8 mouse cellular contexts compared by ENCODE assay signal in genomic region chr6:100074672-100075335, GRCm38 (mm10).
DNase-seq lines count a peak whose midpoint lies in the region; ATAC-seq and TF ChIP-seq lines count a peak whose summit lies in the region.
"Had no signal": no experiment of that assay in that cellular context is flagged by ENCODE, and none has a peak within 500 bp of the region (broad histone marks: within the 10 kb centered on the region; RNA-seq: fewer than 3 reads in every experiment).

No protein-coding gene starts in this region.

- no peaks in the 10 kb centered on the region for H3K36me3 ChIP-seq in heart, embryonic 14.5 days (ENCODE audit: control insufficient read depth, insufficient read depth, low read length)
- no peaks in the 10 kb centered on the region for H3K36me3 ChIP-seq in neural tube, embryonic 11.5 days (ENCODE audit: control insufficient read depth, insufficient read depth, low read length)
- H3K36me3 ChIP-seq in thymus, adult 2 months (ENCODE audit: control insufficient read depth, insufficient read depth, low read length): no peaks in the 10 kb centered on the region

- H3K4me1 ChIP-seq in heart, embryonic 14.5 days (ENCODE audit: control insufficient read depth in 2 of 2, insufficient read depth in 2 of 2, low read length in 2 of 2): peaks cover 20 to 32% of the 10 kb centered on the region in 2 experiments
- 0 out of 2 replicates have a peak, but pooled peaks cover 6% of the 10 kb centered on the region for H3K4me1 ChIP-seq in neural tube, embryonic 11.5 days (ENCODE audit: control insufficient read depth, insufficient read depth, low read length)
- no peaks in the 10 kb centered on the region for H3K4me1 ChIP-seq in thymus, adult 2 months (replicated peaks; ENCODE audit: control insufficient read depth, insufficient read depth, low read length)

- TF ChIP-seq CTCF in thymus, adult 2 months (IDR thresholded peaks at IDR 0.05; ENCODE audit: borderline replicate concordance, control insufficient read depth, extremely low read depth, insufficient read depth, low read length, poor library complexity): no peak

- H3K27ac ChIP-seq in heart, embryonic 14.5 days (replicated peaks in 1 of 2; ENCODE audit: control insufficient read depth in 1 of 2, insufficient read depth in 1 of 2, low read depth in 2 of 2, low read length in 2 of 2): peak overlapping the region; percentile 28 to 58; a peak in 2 of 4 replicates
- no peak overlapping the region for H3K27ac ChIP-seq in neural tube, embryonic 11.5 days (ENCODE audit: low read depth, low read length)
- no peak overlapping the region for H3K27ac ChIP-seq in thymus, adult 2 months (ENCODE audit: control insufficient read depth, insufficient read depth, low read length)
- H3K27ac ChIP-seq: macrophage had no signal

- peak overlapping the region; percentile 43 for H3K4me2 ChIP-seq in heart, embryonic 14.5 days (ENCODE audit: low read length)
- H3K4me2 ChIP-seq in neural tube, embryonic 11.5 days (ENCODE audit: low read depth): no peak overlapping the region

- ATAC-seq in heart, embryonic 14.5 days (ENCODE audit: insufficient number of reproducible peaks, insufficient read depth, low FRiP score, low read depth): peak; percentile 62
- peak; percentile 58 for ATAC-seq in neural tube, embryonic 11.5 days (ENCODE audit: insufficient read depth, low FRiP score, low TSS enrichment)

- WGBS in heart, embryonic 14.5 days: 4% methylated on average over 10 of the region's 10 CpGs
- 13% methylated on average over 10 of the region's 10 CpGs for WGBS in neural tube, embryonic 11.5 days
- WGBS in thymus, adult 2 months: 61% methylated on average over 10 of the region's 10 CpGs

- H3K9me3 ChIP-seq in heart, embryonic 14.5 days (ENCODE audit: control insufficient read depth, low read length): 0 out of 2 replicates have a peak, but pooled peaks cover 3% of the 10 kb centered on the region
- no peaks in the 10 kb centered on the region for H3K9me3 ChIP-seq in neural tube, embryonic 11.5 days (ENCODE audit: control insufficient read depth, low read length)

- H3K27me3 ChIP-seq in heart, embryonic 14.5 days (ENCODE audit: control insufficient read depth, insufficient read depth, low read length): peaks cover 4% of the 10 kb centered on the region; the same call in 1 of the 2 replicates
- H3K27me3 ChIP-seq in neural tube, embryonic 11.5 days (ENCODE audit: control insufficient read depth, insufficient read depth, low read length): no peaks in the 10 kb centered on the region
- no peaks in the 10 kb centered on the region for H3K27me3 ChIP-seq in thymus, adult 2 months (ENCODE audit: control insufficient read depth, insufficient read depth, low read length)

- DNase-seq in adrenal gland, adult (ENCODE audit: inconsistent age in 2 of 2, low spot score in 1 of 2): peak; percentile 53 to 75
- peak; percentile 59 for DNase-seq in embryo, embryonic 10 days (ENCODE audit: low spot score)
- DNase-seq in kidney, postnatal 14 days: peak; percentile 86
- DNase-seq in neural tube, embryonic 11.5 days (ENCODE audit: low spot score): peak; percentile 72
- no peak for DNase-seq in thymus, adult 2 months
- no peak for DNase-seq in frontal cortex, postnatal 25 days (ENCODE audit: low spot score in 2 of 2)

- no peak for TF ChIP-seq POLR2A in thymus, adult 2 months (IDR thresholded peaks at IDR 0.05; ENCODE audit: control insufficient read depth, extremely low read depth, insufficient read depth, low read length, poor library complexity)

- peak overlapping the region; percentile 17; the same call in 1 of the 2 replicates for H3K9ac ChIP-seq in heart, embryonic 14.5 days (ENCODE audit: low read length)
- no peak overlapping the region for H3K9ac ChIP-seq in neural tube, embryonic 11.5 days (ENCODE audit: low read length)

- no peak overlapping the region for H3K4me3 ChIP-seq in heart, embryonic 14.5 days (ENCODE audit: control insufficient read depth in 1 of 2, insufficient read depth in 1 of 2, low read depth in 1 of 2, low read length in 2 of 2)
- H3K4me3 ChIP-seq in neural tube, embryonic 11.5 days (ENCODE audit: low read depth, low read length): no peak overlapping the region
- H3K4me3 ChIP-seq in thymus, adult 2 months (ENCODE audit: control insufficient read depth, insufficient read depth, low read length): no peak overlapping the region

Comparison
In these comparisons a context has a peak if more than half of its experiments do, and no peak if none do; other contexts are left out.
1. DNase-seq: peak in adrenal gland, adult (2 of 2), embryo, embryonic 10 days (single experiment), kidney, postnatal 14 days (single experiment) and neural tube, embryonic 11.5 days (single experiment); none in thymus, adult 2 months (single experiment) and frontal cortex, postnatal 25 days (0 of 2).
2. H3K27ac ChIP-seq: peak in heart, embryonic 14.5 days (2 of 2); none in neural tube, embryonic 11.5 days (single experiment) and thymus, adult 2 months (single experiment).